Mouse (Mus musculus) adrenal gland, adult 2 months (tissue): Measurements from ENCODE around the gene Ccr10. TPM values are rescaled to one million over a fixed set of nuclear protein-coding genes. Genes with fewer than 3 reads are reported as not detected.

Experiments used
- DNase-seq: peaks from one replicate; pipeline ENCODE4 v3.0.0; 2021
- polyA plus RNA-seq: library from polyadenylated mRNA; depleted of rRNA; stranded (reverse); fragments of >200 nt; gene quantifications from 2 replicates; pipeline ENCODE4 v1.2.3, GENCODE M21; 2012
- total RNA-seq, 2 experiments: library from RNA; stranded (reverse); gene quantifications; 2 replicates each; pipeline ENCODE4 v1.2.3; 2021

Gene Ccr10
- total and polyA plus RNA-seq, 3 experiments: 0.26 to 0.84 (median 0.83) TPM

DNA sequence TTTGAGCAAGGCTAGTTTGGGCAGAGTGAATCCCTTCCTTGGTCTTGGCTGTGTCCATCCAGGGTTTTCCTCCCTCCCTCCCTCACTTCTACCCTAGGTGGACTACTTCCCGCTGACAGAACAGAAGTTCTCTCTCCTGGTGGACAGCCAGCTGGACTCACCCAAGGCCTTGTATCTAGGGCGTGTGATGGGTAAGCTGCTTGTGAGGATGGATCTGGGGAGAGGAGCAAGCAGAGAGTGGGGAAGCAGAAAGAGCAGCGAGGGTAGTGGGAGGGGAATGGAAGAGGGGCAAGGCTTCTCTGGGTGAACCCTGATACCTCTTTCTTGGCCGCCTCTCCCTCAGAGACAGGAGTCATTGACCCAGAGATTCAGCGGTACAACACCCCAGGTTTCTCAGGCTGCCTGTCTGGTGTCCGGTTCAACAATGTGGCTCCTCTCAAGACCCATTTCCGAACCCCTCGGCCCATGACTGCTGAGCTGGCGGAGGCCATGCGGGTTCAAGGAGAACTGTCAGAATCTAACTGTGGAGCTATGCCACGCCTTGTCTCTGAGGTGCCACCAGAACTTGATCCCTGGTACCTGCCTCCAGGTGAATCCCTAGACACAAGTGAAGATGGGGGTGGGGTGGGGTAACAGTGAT is 13.0 kb upstream of the Ccr10 start:
- DNase-seq: peak; percentile 42

DNA sequence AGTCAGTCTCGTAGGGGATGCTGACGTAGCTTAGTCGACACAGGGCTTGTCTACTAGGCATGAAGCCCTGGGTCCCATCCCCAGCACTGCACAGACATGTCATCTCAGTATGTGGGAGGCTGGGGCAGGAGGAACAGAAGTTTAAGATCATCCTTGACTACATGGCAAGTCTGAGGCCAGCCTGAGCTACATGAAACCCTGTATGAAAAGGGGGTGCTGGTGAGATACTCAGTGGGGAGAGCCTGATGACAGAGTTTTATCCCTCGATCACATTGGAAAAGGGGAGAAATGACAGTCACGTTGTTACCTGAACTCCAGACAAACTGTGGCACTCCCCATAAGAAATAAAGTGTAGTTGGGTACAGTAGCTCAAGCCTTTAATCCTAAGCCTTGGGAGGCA is 12.3 kb upstream of the Ccr10 start:
- DNase-seq: no peak

DNA sequence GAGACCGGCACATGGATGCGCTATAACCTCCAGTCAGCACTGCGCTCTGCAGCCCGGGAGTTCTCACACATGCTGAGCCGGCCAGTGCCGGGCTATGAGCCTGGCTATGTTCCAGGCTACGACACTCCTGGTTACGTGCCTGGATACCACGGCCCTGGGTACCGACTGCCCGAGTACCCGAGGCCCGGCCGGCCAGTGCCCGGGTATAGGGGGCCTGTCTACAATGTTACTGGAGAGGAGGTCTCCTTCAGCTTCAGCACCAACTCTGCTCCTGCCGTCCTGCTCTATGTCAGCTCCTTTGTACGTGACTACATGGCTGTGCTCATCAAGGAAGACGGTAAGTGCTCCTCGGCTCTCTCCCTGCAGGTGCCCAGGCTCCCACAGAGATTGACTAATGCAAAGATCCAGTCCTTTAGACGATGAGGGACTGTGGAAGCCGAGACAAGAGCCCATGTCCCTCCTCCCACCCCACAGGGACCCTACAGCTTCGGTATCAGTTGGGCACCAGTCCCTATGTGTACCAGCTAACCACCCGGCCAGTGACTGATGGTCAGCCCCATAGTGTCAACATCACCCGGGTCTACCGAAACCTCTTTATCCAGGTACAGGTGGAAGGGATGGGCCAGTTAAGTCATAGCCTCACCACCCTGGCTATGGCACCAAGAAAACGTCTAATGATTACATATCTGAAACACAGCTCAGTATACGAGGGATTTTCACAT is 11.4 kb upstream of the Ccr10 start:
- DNase-seq: no peak

DNA sequence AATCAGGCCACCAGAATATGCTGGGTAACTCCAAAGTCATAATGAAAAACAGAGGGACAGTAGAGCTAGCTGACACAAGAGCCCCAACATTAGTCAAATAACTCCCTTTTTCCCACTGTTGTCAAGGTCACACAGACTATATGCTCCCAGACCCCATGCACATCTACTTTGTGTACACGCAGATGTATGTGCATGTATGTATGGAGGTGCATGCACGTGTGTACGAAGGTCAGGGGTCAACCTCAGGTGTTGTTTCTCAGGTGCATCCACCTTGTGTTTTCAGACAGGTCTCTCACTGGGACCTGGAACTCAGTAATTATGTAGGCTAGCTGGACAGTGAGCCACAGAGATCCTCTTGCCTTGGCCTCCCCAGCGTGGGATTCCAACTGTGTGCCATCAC is 10.2 kb upstream of the Ccr10 start:
- DNase-seq: no peak

DNA sequence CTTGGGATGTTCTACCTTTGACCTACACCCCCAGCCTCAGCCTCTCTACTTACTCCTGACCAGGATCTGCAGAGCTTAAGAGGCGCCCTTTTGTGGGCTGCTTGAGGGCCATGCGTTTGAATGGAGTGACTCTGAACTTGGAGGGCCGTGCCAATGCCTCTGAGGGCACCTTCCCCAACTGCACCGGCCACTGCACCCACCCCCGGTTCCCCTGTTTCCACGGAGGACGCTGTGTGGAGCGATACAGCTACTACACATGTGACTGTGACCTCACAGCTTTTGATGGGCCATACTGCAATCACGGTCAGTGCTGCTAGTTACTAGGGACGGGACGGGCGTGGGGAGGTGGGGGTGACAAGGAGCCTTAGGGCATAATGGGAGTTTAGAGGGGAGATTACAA is 9.7 kb upstream of the Ccr10 start:
- no peak for DNase-seq

DNA sequence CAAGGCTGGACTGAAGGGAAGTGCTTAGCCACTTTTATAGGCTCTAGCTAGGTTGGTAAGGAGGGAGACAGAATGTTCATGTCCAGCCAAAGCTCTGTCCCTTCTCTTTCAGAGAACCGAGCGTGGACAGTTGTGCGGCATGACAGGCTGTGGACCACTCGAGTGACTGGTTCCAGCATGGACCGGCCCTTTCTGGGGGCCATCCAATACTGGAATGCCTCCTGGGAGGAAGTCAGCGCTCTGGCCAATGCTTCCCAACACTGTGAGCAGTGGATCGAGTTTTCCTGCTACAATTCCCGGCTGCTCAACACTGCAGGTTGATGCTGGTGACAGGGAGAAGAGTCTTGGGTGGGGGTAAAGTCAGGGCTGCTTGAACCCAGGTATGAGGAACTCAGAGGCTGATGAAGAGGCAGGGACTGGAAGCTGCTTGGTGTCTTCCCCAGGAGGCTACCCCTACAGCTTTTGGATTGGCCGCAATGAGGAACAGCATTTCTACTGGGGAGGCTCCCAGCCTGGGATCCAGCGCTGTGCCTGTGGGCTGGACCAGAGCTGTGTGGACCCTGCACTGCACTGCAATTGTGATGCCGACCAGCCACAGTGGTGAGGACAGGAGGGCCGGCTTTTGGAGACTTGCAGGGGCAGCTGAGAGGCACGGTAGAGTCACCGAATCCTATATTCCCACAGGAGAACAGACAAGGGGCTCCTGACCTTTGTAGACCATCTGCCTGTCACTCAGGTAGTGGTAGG is 7.7 kb upstream of the Ccr10 start:
- DNase-seq: no peak

DNA sequence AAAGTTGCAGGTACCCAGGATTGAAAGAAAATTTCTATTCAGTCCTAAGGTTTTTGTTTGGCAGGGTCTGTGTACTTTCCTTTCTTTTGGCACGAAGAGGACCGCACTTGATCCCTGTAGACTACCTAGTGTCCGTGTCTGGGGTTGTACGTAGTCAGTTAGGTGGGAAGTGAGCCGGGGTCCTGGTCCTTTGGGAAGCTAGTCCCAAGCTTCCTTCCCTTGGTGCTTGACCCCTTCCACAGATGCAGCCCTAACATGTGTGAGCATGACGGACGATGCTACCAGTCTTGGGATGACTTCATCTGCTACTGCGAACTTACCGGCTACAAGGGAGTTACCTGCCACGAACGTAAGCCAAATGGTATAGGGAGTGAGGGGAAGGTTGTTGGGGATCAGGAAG is 6.7 kb upstream of the Ccr10 start:
- no peak for DNase-seq

DNA sequence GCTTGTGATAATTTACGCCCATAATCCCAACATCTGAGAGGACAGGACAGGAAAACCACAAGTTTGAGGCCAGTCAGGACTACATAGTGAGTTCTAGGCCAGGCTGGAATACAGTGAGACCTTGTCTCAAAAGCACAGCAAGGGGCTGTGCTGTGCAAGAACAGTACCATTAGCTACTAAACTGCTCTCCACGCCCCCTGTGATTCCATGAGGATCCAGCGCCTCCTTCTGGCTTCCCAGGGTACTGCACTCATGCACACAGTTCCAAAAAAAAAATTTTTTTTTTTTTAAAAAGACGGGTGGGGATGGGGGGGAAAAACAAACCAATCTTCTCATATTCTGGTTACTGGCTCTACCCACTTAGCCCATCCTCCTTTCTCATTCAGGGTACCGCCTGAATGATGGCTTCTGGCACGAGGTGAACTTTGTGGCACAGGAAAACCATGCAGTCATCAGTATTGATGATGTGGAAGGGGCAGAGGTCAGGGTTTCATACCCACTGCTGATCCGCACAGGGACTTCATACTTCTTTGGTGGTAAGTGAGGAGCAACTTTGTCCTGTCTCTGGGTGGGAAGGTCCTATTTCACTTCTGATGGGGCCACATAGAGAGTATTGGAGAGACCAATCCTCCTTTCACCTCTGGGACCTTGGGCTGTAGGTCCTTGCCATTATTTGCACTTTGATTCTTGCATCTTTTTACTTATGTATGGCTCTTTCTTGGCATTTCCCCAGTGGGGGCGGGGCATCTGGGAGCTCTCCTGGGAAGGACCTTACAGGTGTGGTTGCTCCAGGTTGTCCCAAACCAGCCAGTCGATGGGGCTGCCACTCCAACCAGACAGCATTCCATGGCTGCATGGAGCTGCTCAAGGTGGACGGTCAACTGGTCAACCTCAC is 5.8 kb upstream of the Ccr10 start:
- DNase-seq: peak; percentile 58

DNA sequence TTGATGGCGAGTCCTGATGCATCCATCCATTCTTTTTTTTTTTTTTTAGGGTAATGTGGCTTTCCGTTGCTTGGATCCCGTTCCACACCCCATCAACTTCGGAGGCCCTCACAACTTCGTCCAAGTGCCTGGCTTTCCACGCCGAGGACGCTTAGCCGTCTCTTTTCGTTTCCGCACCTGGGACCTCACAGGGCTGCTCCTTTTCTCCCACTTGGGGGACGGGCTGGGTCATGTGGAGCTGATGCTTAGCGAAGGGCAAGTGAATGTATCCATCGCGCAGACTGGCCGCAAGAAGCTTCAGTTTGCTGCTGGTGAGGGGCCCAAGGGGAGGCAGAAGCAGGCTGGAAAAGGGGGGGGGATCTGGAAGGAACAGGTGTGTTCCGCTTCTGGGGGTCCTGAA is 5.0 kb upstream of the Ccr10 start:
- DNase-seq: no peak

DNA sequence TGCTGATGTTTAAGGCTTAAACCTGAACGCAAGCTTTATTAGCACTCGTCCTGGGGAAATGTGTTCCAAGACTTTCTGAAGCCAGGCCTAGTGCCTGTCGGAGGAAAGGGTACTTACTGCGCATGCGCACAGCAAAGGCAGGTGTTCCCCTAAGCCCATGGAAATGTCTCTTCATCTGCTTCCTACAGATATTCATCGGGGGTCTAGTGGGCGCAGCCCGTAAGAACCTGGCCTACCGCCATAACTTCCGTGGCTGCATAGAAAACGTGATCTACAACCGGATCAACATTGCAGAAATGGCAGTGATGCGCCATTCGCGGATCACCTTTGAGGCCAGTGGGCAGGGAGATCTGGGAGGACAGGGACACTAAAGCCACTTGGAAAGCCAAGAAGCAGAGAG is 4.1 kb upstream of the Ccr10 start:
- no peak for DNase-seq

DNA sequence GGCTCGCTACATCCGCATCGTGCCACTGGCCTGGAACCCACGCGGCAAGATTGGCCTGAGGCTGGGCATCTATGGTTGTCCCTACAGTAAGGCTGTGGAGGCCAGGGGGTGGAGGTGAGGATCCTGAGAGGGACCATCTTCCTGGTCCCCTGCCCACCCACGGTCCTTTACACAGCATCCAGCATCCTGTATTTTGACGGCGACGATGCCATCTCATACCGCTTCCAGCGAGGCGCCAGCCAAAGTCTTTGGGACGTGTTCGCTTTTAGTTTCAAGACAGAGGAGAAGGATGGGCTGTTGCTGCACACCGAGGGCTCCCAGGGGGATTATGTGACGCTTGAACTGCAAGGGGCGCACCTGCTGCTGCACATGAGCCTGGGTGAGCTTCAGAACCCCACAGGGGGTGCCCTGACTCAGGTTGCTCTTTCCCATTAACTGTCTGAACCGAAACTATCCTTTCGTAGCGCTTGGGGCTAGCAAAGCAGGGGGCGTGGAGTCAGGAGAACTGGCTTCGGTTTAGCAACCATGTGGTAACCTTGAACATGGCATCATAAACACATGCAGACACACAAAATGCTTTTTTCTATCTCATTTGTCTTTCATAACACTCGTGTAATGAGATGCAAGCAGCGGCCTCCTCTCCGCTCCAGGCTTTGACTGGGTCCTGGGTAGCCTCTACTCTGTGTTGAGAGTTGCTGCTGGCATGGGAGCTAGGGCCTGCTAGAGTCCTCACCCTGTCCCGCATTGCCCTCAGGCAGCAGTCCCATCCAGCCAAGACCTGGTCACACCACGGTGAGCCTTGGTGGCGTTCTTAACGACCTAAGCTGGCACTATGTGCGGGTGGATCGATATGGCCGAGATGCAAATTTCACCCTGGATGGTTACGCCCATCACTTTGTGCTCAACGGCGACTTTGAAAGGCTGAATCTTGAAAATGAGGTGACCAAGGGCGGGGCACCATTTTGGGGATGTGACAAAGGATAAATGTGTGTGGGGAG is 3.1 kb upstream of the Ccr10 start:
- no peak for DNase-seq

DNA sequence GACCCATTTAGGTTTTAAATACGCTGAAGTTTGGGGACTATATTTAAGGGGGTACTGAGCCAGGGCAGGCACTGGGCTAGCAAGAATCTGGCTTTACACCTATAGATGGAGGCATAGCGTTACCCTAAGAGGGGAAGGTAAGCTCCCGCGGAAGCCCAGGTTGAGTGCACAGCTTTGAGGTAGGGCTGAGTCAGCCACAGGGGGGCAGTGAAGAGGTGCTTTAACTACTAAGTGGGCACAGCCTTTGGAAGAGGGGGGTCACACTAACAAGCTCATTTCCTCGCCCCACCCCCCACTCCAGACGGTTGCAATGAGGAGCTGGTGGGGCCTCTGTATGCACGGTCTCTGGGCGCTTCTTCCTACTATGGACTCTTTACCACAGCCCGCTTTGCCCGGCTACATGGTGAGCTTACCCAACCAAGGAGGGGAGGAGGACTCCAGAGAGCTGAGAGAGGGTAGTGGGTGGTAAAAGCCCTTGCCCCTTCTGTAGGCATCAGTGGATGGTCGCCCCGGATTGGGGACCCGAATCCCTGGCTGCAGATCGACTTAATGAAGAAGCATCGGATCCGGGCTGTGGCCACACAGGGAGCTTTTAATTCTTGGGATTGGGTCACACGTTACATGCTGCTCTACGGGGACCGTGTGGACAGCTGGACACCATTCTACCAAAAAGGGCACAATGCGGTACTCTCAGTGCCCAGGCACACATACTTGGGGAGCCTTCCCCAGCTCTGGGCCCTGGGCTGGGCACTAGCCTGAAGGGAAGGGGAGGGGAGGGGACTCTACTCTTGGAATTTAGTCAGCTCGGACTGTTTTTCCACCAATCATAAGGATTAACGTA is 1.9 kb upstream of the Ccr10 start:
- peak; percentile 46 for DNase-seq

DNA sequence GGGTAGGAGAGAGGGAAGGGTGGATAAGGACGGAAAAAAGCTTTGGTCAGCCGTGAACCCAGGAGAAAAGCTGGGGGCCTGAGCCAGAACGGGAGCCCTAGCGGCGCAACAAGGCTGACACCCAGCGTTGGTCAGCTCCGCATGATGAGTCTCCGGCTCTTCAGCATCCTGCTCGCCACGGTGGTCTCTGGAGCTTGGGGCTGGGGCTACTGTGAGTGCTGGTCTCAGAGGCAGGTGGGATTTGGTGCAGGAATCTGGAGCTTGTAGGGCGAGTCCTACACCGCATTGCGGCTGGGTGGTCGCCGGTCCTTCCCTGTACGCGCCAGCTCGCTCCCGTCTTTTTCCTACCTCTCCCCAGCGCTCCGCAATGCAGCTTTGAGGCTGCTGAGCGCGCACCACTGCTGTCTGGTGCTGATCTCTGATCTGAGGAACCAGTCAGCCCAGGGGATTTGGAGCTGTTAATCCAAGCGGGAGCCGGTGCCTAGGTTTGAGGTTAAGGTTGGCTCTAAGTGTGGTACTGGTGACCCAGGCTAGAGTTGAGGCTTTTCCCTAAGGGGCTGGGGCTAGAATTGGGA is 961 bp upstream of the Ccr10 start:
- peak; percentile 68 for DNase-seq

DNA sequence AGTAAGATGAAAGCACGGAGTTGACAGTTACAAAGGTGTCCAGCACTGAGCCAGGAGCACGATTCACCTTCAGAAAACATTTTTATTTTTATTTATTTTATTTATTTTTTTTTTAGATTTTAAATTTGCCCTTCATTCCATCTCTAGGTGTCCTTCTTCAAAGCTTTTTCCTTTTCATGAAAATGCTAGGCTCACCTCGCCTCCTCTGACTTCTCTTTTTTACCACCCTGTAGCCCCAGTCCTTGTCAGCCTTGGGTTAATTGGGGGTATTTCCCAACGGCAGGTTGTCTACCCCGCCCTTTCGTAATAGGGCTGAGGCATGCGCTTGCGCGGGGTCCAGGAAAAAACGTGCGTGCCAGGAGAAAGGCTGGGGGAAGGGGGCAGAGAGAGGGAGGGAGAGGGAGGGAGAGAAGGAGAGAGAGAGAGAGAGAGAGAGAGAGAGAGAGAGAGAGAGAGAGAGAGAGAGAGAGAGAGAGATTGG is 433 bp upstream of the Ccr10 start:
- DNase-seq: peak; percentile 61

DNA sequence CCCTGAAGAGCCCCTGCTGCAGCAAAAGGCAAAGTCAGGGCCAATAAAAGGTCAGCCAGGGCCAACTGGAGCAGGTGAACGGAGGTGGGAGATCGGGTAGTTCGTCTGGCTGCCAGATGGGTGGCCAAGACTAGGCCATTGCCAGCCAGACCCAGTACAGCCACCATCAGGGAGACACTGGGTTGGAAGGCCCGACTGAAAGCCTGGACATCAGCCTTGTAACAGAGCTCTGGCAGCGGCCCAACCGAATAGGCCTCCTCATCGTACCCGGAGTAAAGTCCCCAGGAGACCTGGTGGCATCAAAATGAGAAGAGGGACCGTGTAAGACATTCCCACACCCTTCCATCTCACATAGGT is 876 bp downstream of the Ccr10 start:
- DNase-seq: peak; percentile 33

DNA sequence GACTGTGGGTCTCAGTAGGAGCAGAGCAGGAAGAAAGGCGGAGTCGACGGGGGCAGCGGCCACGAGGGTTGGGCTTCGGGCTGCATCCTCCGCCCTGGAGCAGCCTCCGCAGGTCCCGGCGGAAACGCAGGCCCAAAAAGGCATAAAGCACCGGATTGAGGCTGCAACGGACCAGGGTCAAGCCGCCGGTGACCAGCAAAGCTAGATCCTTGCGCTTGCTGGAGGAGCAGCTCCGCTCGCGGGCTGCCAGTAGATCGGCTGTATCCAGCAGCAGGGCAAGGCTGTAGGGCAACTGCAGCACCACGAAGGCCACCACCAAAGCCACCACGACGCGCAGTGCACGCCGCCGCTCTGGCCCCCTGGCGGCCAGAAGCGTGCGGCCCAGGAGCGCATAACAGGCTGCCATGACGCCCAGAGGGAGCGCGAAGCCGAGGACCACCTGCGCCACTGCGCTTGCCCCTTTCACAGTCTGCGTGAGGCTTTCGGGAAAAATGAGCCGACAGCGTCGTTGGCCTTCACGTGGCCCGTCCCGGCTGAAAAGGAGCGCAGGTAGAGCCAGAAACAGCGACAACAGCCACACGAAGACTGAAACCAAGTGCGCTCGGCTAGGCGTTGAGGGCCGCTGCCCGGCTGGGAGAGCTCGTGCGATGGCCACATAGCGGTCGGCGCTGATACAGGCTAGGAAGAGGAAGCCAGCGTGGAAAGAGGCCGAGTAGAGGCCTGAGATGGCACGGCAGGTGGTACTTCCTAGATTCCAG is 1.4 kb downstream of the Ccr10 start:
- DNase-seq: peak; percentile 89

DNA sequence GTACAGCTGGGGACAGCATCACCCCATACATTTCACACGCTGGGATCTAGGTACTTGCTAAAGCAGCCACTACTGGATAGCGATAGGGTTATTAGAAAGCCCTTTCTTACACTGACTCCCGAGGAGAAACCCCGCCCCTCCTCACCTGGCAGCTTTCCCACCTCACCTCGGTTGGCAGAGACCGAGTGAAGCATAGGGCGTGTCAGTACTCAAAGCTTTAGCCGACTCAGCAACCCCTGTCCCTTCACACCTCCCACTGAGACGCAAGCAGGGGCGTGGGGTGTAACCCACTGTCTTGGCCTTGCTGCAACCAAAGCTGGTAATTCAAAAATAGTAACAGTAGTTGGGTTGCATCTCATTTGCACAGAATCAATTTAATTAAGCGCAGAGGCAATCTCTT is 2.1 kb downstream of the Ccr10 start:
- peak; percentile 62 for DNase-seq

DNA sequence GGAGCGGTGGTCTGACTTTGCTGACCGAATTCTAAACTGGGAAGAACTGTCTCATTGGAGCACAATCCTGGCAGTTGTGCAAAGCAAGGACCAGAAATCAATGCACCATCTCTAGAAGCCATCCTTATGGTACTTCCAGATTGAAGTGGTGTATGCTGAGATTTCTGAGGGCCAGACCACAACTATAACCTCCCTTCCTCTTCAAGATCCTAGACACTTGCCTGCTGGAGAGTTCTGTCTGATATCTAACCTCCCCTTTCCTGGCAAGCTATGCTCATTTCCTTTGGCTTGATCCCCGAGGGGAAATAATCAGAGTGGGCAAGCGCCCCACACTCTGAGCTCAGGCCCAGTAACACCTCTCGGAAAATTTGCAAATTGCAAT is 2.8 kb downstream of the Ccr10 start:
- DNase-seq: no peak
